Mouse (Mus musculus): ENCODE results near the gene Dtnb. TPM values are rescaled to one million over a fixed set of nuclear protein-coding genes. Genes with fewer than 3 reads are reported as not detected.

Gene Dtnb
- total and polyA plus RNA-seq, 3 experiments: 0.38 to 13.1 TPM; not detected in 1

- Histone ChIP-seq H3K27me3 (ENCODE audit: insufficient read depth, low read length) (no peaks in the 10 kb centered on the region), H3K4me3 (ENCODE audit: low read depth, low read length) (no peak overlapping the region), H3K4me1 (ENCODE audit: insufficient read depth, low read depth, low read length) (no peaks in the 10 kb centered on the region), H3K9me3 (replicated peaks) (peaks cover 9% of the 10 kb centered on the region), H3K36me3 (replicated peaks) (no peaks in the 10 kb centered on the region)
- ATAC-seq (ENCODE audit: extremely low read depth, insufficient number of reproducible peaks, low FRiP score, poor library complexity, severe bottlenecking) (no peak), DNase-seq (ENCODE audit: low spot score) (no peak)
- TF ChIP-seq GATA1 (IDR thresholded peaks at IDR 0.05; ENCODE audit: borderline replicate concordance, low read length) (no peak), POLR2AphosphoS5 (IDR thresholded peaks at IDR 0.05; ENCODE audit: insufficient replicate concordance, low read depth, low read length) (no peak), GATA2 (IDR thresholded peaks at IDR 0.05; ENCODE audit: borderline replicate concordance, low read depth, low read length) (no peak), TAL1 (conservative IDR thresholded peaks at IDR 0.05; ENCODE audit: low read depth, low read length) (no peak), CTCF (IDR thresholded peaks at IDR 0.05; ENCODE audit: low read depth, low read length) (no peak)
These were observed 227.4 kb downstream of the Dtnb start for GRCm38 (mm10) chr12:3799551-3799950.

DNA sequence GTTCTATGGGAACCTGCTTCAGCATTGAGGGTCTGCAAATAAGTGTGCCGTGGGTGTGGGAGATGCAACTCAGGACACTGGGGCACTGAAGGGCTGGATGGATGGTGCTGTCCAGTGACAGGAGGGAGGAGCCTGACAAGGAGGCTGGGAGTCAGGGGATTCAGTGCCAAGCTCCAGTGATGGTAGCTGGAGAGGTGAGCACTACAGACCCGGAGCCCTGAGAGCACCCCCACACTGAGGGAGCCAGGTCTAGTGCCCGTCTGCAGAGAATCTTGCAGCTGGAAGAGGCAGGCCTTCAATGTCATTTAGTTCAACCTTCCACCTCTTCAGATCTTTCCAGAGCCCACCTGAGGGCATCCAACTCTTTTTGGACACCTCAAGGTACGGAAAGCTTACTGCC, 233.7 kb downstream of the Dtnb start, which contains the start of gene Dnmt3a:
TSS of gene Dnmt3a (plus strand) at position 156 of the 400 bp plus-strand sequence.
- Histone ChIP-seq H3K27me3 (ENCODE audit: insufficient read depth, low read length) (peaks cover 3% of the 10 kb centered on the region; the same call in 1 of the 2 replicates), H3K9me3 (replicated peaks) (peaks cover 26% of the 10 kb centered on the region)

DNA sequence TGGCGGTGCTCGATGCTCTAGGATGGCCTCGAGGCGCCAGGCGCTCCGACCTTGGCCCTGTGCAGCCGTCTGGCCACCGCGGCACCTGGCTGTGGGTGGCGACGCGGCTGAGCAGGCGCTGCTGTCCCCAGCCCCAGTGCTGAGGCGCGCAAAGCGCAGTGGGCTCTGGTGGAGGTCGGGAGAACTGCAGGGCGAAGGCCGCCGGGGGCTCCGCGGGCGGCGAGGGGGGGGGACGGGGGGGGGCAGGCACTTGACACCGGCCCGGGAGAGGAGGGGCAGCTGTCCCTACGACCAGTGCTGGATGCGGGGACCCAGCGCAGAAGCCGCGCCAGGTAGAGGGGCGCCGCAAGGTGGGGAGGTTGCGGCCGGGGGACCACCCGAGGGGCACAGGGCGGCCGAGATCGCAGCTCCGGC, 234.1 kb downstream of the Dtnb start:
- no peak for DNase-seq (ENCODE audit: low spot score)
- Histone ChIP-seq H3K4me3 (ENCODE audit: low read depth, low read length) (no peak overlapping the region), H3K9me3 (replicated peaks) (peaks cover 26% of the 10 kb centered on the region), H3K27me3 (ENCODE audit: insufficient read depth, low read length) (peaks cover 3% of the 10 kb centered on the region; the same call in 1 of the 2 replicates), H3K4me1 (ENCODE audit: insufficient read depth, low read depth, low read length) (no peaks in the 10 kb centered on the region), H3K36me3 (replicated peaks) (no peaks in the 10 kb centered on the region)
- ATAC-seq (ENCODE audit: extremely low read depth, insufficient number of reproducible peaks, low FRiP score, poor library complexity, severe bottlenecking): no peak
- TF ChIP-seq TAL1 (conservative IDR thresholded peaks at IDR 0.05; ENCODE audit: low read depth, low read length): no peak
- no peak for TF ChIP-seq GATA1 (IDR thresholded peaks at IDR 0.05; ENCODE audit: borderline replicate concordance, low read length)
- TF ChIP-seq POLR2AphosphoS5 (IDR thresholded peaks at IDR 0.05; ENCODE audit: insufficient replicate concordance, low read depth, low read length): no peak
- no peak for TF ChIP-seq GATA2 (IDR thresholded peaks at IDR 0.05; ENCODE audit: borderline replicate concordance, low read depth, low read length)
- TF ChIP-seq CTCF (IDR thresholded peaks at IDR 0.05; ENCODE audit: low read depth, low read length): no peak

More for the DNA sequence above, 233.7 kb downstream of the Dtnb start, which contains the start of gene Dnmt3a:
- H3K4me1 ChIP-seq (ENCODE audit: insufficient read depth, low read depth, low read length): no peaks in the 10 kb centered on the region
- no peaks in the 10 kb centered on the region for H3K36me3 ChIP-seq (replicated peaks)
- ATAC-seq (ENCODE audit: extremely low read depth, insufficient number of reproducible peaks, low FRiP score, poor library complexity, severe bottlenecking) (no peak), DNase-seq (ENCODE audit: low spot score) (no peak)
- no peak within 1 kb of the TSS for H3K4me3 ChIP-seq (ENCODE audit: low read depth, low read length)
- no peak for TF ChIP-seq POLR2AphosphoS5 (IDR thresholded peaks at IDR 0.05; ENCODE audit: insufficient replicate concordance, low read depth, low read length)
- no peak for TF ChIP-seq GATA2 (IDR thresholded peaks at IDR 0.05; ENCODE audit: borderline replicate concordance, low read depth, low read length)
- no peak for TF ChIP-seq CTCF (IDR thresholded peaks at IDR 0.05; ENCODE audit: low read depth, low read length)
- no peak for TF ChIP-seq TAL1 (conservative IDR thresholded peaks at IDR 0.05; ENCODE audit: low read depth, low read length)
- TF ChIP-seq GATA1 (IDR thresholded peaks at IDR 0.05; ENCODE audit: borderline replicate concordance, low read length): no peak

DNA sequence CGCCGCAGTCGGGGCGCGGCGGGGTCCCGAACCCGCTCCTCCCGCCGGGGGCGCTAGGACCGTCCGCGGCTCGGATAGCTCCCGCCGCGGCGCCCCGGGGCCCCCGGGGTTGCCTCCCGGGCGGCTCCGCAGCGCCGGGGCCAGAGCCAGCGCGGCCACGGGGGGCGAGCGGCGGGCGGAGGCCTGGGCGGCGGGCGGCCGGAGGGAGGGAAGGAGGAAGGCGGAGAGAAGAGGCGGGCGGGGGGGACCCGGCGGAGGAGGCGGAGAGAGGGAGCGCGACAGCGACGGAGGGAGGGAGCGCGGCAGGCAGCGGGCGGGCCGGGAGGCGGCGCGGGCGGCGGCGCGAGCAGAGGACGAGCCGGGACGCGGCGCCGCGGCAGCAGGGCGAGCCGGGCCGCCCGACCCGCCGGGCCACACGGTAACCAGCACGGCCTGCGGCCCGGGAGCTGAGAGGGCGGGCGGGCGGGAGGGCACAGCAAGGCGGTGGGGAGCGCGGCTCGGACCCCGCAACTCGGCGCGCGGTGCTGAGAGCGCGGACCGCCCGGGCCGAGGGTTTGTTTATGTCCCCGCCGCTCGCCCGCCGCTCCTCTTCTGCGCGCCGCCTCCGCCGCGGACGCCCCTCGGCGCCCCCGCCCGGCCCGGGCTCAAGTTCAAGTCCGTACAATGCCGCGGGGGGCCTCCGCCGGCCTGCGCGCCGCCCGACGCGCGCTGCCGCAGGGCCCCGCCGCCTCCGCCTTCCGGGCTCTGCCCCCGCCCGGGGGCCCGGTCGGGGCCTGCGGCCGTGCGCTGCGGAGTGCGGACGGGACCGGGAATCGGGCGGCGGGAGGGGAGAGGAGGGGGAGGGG, 234.7 kb downstream of the Dtnb start:
- Histone ChIP-seq H3K9me3 (replicated peaks) (peaks cover 26% of the 10 kb centered on the region), H3K36me3 (replicated peaks) (no peaks in the 10 kb centered on the region), H3K27me3 (ENCODE audit: insufficient read depth, low read length) (peaks cover 3% of the 10 kb centered on the region; the same call in 1 of the 2 replicates), H3K4me1 (ENCODE audit: insufficient read depth, low read depth, low read length) (no peaks in the 10 kb centered on the region), H3K4me3 (ENCODE audit: low read depth, low read length) (no peak overlapping the region)
- ATAC-seq (ENCODE audit: extremely low read depth, insufficient number of reproducible peaks, low FRiP score, poor library complexity, severe bottlenecking): no peak
- no peak for DNase-seq (ENCODE audit: low spot score)
- TF ChIP-seq TAL1 (conservative IDR thresholded peaks at IDR 0.05; ENCODE audit: low read depth, low read length) (no peak), CTCF (IDR thresholded peaks at IDR 0.05; ENCODE audit: low read depth, low read length) (no peak), GATA1 (IDR thresholded peaks at IDR 0.05; ENCODE audit: borderline replicate concordance, low read length) (no peak), GATA2 (IDR thresholded peaks at IDR 0.05; ENCODE audit: borderline replicate concordance, low read depth, low read length) (no peak), POLR2AphosphoS5 (IDR thresholded peaks at IDR 0.05; ENCODE audit: insufficient replicate concordance, low read depth, low read length) (no peak)

DNA sequence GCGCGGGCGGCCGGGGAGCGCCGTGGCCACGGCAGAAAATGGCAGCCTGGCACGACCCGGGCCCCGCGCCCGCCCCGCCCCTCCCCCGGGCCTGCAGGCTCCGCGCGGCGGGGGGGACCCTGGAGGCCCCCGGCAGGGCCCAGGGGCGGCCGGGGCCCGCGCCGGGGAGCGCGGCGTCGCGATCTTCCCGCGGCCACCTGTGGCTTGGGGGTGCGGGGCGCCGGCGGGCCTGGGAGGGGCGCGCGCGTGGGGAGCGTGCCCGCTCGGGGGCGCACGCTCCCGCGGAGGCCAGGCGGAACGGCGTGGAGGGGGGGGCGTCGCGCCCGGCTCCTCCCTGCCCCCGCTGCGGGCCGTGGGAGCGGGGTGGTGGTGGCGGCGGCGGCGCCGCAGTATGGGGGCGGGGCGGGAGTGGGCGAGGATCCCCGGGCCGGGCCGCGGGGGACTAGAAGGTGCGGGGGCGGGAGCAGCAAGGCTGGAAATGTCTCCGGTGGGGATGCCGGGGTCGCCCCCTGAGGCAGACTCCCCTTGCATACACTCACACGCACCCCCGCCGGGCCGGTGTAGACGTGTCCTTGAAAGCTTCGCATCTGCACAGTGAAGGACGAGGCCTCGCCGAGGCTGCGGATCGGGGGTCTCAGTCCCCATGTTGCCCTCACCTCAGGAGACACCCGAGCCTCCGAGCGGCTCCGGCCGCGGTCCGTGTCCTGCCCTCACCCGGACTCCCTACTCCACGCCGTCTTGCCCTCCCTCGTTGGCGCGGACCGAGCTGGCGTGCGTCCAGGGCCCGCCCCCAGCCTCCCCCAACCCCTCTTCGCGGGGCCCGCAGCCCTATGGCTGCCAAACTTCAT, 235.6 kb downstream of the Dtnb start:
- Histone ChIP-seq H3K36me3 (replicated peaks) (no peaks in the 10 kb centered on the region), H3K4me1 (ENCODE audit: insufficient read depth, low read depth, low read length) (no peaks in the 10 kb centered on the region), H3K9me3 (replicated peaks) (peaks cover 26% of the 10 kb centered on the region), H3K27me3 (ENCODE audit: insufficient read depth, low read length) (peaks cover 3% of the 10 kb centered on the region; the same call in 1 of the 2 replicates), H3K4me3 (ENCODE audit: low read depth, low read length) (no peak overlapping the region)
- DNase-seq (ENCODE audit: low spot score): no peak
- TF ChIP-seq GATA1 (IDR thresholded peaks at IDR 0.05; ENCODE audit: borderline replicate concordance, low read length): no peak
- no peak for ATAC-seq (ENCODE audit: extremely low read depth, insufficient number of reproducible peaks, low FRiP score, poor library complexity, severe bottlenecking)
